Mouse (Mus musculus) ES-Bruce4 (cell line): ENCODE data around the gene Rad9b.

Source experiments
- CTCF ChIP-seq: IDR thresholded peaks from one replicate; pipeline ENCODE4 v1.8.1; 2011; ENCODE audit warnings: low read depth, low read length
- EP300 ChIP-seq: IDR thresholded peaks from 2 replicates; pipeline ENCODE4 v1.6.1; 2011; ENCODE audit warnings: low read depth, low read length; ENCODE audit not compliant: insufficient read depth
- POLR2A ChIP-seq: IDR thresholded peaks from one replicate; pipeline ENCODE4 v1.8.1; 2011; ENCODE audit warnings: low read length; ENCODE audit not compliant: insufficient read depth

DNA sequence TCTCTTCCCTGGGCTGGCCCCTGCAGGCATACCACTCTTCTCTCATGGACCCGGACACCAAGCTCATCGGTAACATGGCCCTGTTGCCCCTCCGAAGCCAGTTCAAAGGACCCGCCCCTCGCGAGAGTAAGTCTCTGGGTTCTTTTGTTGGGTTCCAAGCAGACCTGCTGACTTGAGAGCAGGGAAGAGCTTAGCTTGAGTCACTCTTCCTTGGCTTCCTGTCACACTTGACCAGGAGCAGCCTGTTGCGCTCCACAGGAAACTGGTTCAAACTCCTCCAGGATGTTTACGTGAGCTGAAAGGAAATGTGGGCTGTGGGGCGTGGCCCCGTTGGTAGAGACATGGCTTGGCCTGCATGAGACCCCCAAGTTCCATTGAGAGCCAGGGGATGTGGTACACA lies 42.8 kb upstream of the Rad9b start:
- no peak for TF ChIP-seq CTCF
- no peak for TF ChIP-seq POLR2A
- TF ChIP-seq EP300: no peak
